Mouse (Mus musculus) heart, embryonic 10.5 days (tissue): Measurements from ENCODE around the gene BC051019. TPM values are rescaled to one million over a fixed set of nuclear protein-coding genes. Genes with fewer than 3 reads are reported as not detected.

ENCODE experiments used
- DNase-seq: peaks from one replicate; pipeline ENCODE4 v3.0.0-alpha.2; 2017; ENCODE audit warnings: low spot score
- H3K27ac ChIP-seq: fragments of 300-500 bp; sonication (generic); 2 replicates; pipeline ENCODE4 v1.5.1; 2016; ENCODE audit warnings: mild to moderate bottlenecking
- H3K27me3 ChIP-seq: fragments of 300-500 bp; sonication (generic); 2 replicates; pipeline ENCODE4 v1.6.1; 2016; ENCODE audit warnings: mild to moderate bottlenecking; ENCODE audit not compliant: poor library complexity, insufficient read depth, severe bottlenecking
- H3K36me3 ChIP-seq: fragments of 300-500 bp; sonication (generic); 2 replicates; pipeline ENCODE4 v1.6.1; 2016; ENCODE audit warnings: mild to moderate bottlenecking, moderate library complexity
- H3K4me1 ChIP-seq: fragments of 300-500 bp; sonication (generic); 2 replicates; pipeline ENCODE4 v1.6.1; 2016; ENCODE audit warnings: mild to moderate bottlenecking
- H3K4me3 ChIP-seq: fragments of 300-500 bp; sonication (generic); 2 replicates; pipeline ENCODE4 v1.5.1; 2016; ENCODE audit warnings: mild to moderate bottlenecking, moderate library complexity
- H3K9me3 ChIP-seq: fragments of 300-500 bp; sonication (generic); 2 replicates; pipeline ENCODE4 v1.6.1; 2016; ENCODE audit warnings: mild to moderate bottlenecking, moderate library complexity
- WGBS: fragments of 180-500 bp; shearing (Covaris S2); methylation state at CpG from one replicate; pipeline ENCODE4 v1.1.7; 2016; 5-methylcytosine and 5-hydroxymethylcytosine counted together
- polyA plus RNA-seq: library from polyadenylated mRNA; unstranded; fragments of >200 nt; fragmentation: Nextera tagmentation; extraction: Ambion mirVana; gene quantifications from 2 replicates; pipeline ENCODE4 v1.2.1, GENCODE M21; 2016

The BC051019 gene
- polyA plus RNA-seq, 1 experiment from 2014 or later: not detected

DNA sequence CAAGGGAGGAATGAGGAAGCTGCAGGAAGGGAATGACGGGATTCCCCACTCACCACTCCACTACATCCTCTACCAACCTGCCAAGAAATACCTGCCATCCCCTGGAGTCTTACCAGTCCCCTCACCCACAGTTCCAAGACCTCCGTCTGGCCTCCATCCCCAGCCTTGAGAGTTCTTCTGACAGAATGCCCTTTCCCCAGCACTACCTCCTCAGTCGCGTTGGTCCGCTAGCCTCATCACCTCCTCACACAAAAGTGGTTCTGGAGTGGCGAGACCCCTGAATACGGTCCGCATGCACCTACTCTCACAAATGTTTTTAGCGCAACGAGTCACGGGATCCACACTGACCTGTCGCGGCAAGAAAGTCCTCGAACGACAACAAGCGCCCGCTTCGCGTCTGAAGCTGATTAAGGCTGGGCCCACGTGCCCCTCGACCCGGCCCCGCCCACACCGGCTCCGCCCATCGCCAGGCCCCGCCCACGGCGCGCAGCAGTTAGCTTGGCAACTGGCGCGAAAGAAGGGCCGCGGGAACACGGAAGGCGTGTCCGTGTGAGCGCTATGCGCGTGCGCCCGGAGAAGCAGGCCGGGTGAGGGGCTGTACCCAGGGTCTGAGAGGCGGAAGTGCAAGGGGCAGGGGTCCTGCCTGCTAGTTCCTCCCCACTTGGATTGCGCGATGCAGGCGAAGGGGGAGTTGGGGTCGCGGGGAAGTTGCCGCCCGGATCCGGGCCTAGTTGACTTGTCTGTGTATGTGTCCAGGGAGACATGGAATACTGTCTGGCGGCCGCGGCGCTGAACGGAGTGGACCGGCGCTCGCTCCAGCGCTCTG, 20.2 kb downstream of the BC051019 start, which contains the start of the genes St5 and Akip1:
St5 (minus strand) TSS at position 416 of the 826 bp plus-strand sequence.
Akip1 (plus strand) TSS at position 501 of the 826 bp plus-strand sequence.
- Histone ChIP-seq H3K27ac (peak within 1 kb of the TSS; percentile 90), H3K9me3 (no peaks in the 10 kb centered on the region), H3K4me3 (peak within 1 kb of the TSS; percentile 73), H3K36me3 (no peaks in the 10 kb centered on the region), H3K4me1 (peaks cover 31% of the 10 kb centered on the region), H3K27me3 (no peaks in the 10 kb centered on the region)
- DNase-seq: peak; percentile 98
- under 1% methylated on average over 61 of the region's 61 CpGs for WGBS

DNA sequence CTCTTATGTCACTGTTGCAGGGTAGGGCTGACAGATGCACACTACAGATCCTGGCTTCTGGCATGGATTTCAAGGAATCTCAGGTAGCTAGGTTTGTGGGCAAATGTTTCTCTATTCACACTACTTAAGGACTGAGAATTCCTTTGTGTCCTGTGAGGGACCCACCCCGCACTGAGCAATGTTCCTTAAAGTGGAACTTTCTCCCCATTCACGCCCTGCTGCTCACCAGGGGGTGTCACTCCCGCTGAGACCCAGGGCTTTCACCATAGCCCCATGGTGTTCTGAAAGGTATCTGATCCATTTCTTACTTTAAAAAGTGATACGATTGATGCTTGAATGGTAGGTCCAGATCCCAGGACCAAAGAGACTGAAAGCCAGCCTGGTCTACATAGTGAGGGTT, 20.9 kb downstream of the BC051019 start:
- 34% methylated on average over 4 of the region's 4 CpGs for WGBS
- peak overlapping the region; percentile 73 for H3K4me3 ChIP-seq
- H3K27ac ChIP-seq: no peak overlapping the region
- H3K9me3 ChIP-seq: no peaks in the 10 kb centered on the region
- H3K4me1 ChIP-seq: peaks cover 24% of the 10 kb centered on the region; the same call in 1 of the 2 replicates
- H3K36me3 ChIP-seq: no peaks in the 10 kb centered on the region
- H3K27me3 ChIP-seq: no peaks in the 10 kb centered on the region
- DNase-seq: no peak

DNA sequence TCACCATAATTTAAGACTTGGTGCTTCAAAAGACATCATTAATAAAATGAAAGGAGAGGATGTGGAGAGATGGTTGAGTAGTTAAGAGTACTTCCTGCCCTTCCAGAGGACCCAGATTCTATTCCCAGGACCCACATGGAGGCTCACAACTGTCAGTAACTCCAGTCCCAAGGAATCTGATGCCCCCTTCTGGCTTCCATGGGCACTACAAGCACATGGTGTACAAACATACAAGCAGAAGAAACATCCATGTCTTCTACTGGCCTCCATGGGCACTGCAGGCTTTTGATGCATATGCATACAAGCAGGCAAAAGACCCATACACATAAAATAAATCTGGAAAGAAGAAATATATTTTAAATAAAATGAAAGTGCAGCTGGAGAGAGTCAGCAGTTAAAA, 23.4 kb downstream of the BC051019 start:
- H3K4me3 ChIP-seq: no peak overlapping the region
- H3K27ac ChIP-seq: no peak overlapping the region
- H3K9me3 ChIP-seq: no peaks in the 10 kb centered on the region
- H3K27me3 ChIP-seq: no peaks in the 10 kb centered on the region
- H3K4me1 ChIP-seq: peaks cover 14% of the 10 kb centered on the region; the same call in 1 of the 2 replicates
- no peaks in the 10 kb centered on the region for H3K36me3 ChIP-seq
- no peak for DNase-seq

DNA sequence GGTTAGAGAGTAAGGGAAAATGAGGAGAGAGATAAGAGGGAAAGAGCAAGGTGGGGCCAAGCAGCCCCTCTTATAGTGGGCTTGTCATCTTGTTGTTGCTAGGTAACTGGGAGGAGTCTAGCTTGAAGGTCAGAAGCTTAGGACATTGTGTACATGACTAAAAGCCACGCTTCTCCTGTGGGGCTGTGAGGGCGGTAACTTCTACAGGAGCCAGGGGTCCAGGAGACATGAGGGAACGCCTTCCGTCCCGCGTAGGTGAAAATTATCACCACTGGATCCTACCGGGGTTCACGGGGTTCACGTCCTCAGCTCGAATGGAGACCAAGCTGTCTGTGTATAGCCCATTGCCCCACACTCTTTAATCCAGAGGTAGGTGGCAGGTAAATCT, 28.3 kb downstream of the BC051019 start:
- 0 out of 2 replicates have a peak, but pooled peaks cover 4% of the 10 kb centered on the region for H3K4me1 ChIP-seq
- DNase-seq: no peak
- H3K9me3 ChIP-seq: no peaks in the 10 kb centered on the region
- 81% methylated on average over 10 of the region's 10 CpGs for WGBS
- H3K4me3 ChIP-seq: no peak overlapping the region
- H3K27ac ChIP-seq: peak overlapping the region; percentile 31; the same call in 1 of the 2 replicates
- no peaks in the 10 kb centered on the region for H3K36me3 ChIP-seq
- H3K27me3 ChIP-seq: no peaks in the 10 kb centered on the region

DNA sequence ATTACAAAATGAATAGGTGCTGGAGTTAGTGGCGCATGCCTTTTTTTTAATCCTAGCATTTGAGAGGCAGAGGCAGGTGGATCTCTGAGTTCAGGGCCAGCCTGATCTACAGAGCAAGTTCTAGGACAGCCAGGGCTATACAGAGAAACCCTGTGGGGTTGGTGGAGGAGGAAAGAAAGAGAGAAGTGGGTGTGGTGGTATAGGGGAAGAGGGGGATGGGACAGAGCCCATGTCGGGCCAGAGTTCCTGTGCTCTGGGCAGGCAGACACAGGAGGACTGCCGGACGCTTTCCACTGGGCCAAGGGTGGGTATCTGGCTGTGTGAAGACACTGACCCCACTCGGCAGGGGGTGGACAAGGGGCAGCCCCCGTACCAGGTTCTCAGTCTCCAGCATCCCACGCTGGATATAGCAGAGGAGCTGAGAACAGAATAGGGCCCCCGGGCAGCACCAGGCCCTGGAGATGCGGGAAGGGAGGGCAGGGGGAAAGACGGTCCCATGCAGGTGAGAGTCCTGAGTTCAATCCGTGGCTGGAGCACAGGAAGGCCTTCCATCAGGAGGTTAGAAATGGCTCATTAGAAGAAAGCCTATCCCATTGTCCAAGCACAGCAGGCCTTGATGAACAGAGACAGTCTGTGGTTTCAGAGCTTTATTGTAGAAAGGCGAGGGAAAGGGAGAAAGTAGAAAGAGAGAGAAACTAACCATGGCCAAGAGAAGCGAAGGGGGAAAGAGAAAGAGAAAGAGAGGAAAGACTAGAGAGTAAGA, 28.9 kb downstream of the BC051019 start:
- H3K9me3 ChIP-seq: no peaks in the 10 kb centered on the region
- no peak for DNase-seq
- 80% methylated on average over 13 of the region's 13 CpGs for WGBS

DNA sequence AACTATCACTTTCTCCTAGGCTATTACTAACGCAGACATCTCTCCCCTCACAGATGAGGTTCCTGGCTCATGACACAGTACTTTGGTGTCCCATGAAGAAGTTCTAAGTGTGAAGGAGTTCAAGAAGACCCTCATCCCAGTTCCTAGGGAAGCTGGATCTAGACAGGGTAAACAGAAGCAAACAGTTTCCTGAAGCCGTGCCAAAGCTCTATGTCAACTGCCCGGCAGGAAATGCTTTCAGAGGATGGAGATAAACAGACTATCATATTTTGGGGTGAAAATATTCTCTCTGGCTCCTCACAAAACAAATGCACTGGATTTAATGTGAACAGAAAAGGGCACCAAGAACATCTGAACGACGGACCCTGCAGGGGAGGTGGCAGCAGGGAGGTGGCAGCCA, 32.7 kb downstream of the BC051019 start:
- Histone ChIP-seq H3K9me3 (no peaks in the 10 kb centered on the region), H3K27me3 (no peaks in the 10 kb centered on the region), H3K27ac (no peak overlapping the region), H3K4me1 (peaks cover 14% of the 10 kb centered on the region), H3K4me3 (no peak overlapping the region), H3K36me3 (no peaks in the 10 kb centered on the region)
- no peak for DNase-seq
- WGBS: 85% methylated on average over 5 of the region's 5 CpGs

More for the DNA sequence above, 28.9 kb downstream of the BC051019 start:
- 0 out of 2 replicates have a peak, but pooled peaks cover 4% of the 10 kb centered on the region for H3K4me1 ChIP-seq
- H3K4me3 ChIP-seq: no peak overlapping the region
- H3K27me3 ChIP-seq: no peaks in the 10 kb centered on the region
- H3K36me3 ChIP-seq: no peaks in the 10 kb centered on the region
- no peak overlapping the region for H3K27ac ChIP-seq

DNA sequence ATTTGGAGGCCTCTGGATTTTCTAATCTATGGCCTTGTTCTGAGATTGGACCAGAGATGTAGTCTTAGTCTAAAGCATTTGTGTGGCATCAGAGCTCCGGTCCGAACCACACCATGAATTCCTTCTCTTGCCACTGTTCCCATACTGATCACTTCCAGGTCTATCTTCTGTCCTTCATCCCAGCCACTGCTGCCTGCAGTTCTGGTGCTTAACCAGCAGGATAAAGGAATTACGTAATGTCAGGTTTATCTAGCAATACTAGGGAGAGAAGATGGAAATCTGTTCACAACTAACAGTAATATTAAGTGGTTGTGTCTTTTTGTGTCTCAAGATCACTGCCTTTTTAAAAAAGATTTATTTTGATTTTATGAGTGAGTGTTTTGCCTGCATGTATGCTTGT, 33.5 kb downstream of the BC051019 start:
- no peak overlapping the region for H3K4me3 ChIP-seq
- no peaks in the 10 kb centered on the region for H3K9me3 ChIP-seq
- H3K27me3 ChIP-seq: no peaks in the 10 kb centered on the region
- DNase-seq: no peak
- H3K36me3 ChIP-seq: no peaks in the 10 kb centered on the region
- H3K27ac ChIP-seq: no peak overlapping the region
- WGBS: 87% methylated on average over 3 of the region's 3 CpGs
- peaks cover 14% of the 10 kb centered on the region for H3K4me1 ChIP-seq

DNA sequence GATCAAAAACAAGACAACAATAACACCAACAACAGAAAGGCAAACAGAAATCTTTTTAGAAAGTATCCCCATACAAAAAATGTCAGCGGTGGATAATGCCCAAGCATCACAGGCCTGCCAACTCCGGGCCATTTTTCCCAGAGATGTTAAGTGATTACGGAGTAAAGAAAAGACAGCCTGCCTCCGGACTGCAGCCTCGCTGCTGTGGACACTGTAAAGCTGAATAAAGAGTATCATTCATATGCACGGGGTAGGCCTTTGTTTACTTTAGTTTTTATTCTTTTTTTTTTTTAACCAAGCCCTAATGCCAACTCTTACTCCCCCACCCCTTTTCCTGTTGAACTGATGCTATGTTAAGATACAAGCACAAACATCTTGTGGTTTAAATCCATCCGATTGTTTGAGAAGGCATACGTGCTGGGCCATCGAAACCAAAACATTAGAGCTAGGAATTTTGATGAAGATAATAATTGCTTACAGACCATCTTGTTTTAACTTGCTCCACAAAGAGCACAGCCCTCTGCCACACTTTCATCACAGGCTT, 37.0 kb downstream of the BC051019 start:
- WGBS: 66% methylated on average over 9 of the region's 9 CpGs
- no peak for DNase-seq
- H3K27me3 ChIP-seq: no peaks in the 10 kb centered on the region
- no peak overlapping the region for H3K4me3 ChIP-seq
- no peaks in the 10 kb centered on the region for H3K36me3 ChIP-seq
- no peaks in the 10 kb centered on the region for H3K9me3 ChIP-seq
- H3K27ac ChIP-seq: no peak overlapping the region
- peaks cover 10% of the 10 kb centered on the region for H3K4me1 ChIP-seq

DNA sequence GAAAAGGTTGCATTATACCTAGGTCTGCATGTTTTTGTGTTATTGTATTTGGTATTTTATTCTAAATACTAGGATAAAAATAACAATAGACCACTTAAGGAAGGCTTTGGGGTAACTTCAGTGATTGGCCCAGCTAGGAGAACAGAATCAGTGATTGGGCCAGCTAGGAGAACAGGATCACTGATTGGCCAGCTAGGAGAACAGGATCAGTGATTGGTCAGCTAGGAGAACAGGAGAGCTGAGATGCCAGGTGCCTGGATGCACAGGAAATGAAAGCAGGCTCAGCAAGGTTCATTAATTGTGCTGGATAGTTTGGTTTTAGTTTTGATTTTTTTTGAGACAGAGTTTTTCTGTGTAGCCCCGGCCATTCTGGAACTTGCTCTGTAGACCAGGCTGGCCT, 42.8 kb downstream of the BC051019 start:
- DNase-seq: no peak
- no peak overlapping the region for H3K4me3 ChIP-seq
- H3K27me3 ChIP-seq: no peaks in the 10 kb centered on the region
- no peaks in the 10 kb centered on the region for H3K9me3 ChIP-seq
- no peaks in the 10 kb centered on the region for H3K36me3 ChIP-seq
- H3K4me1 ChIP-seq: no peaks in the 10 kb centered on the region
- no peak overlapping the region for H3K27ac ChIP-seq
- WGBS: 88% methylated on average over 1 of the region's 1 CpGs

DNA sequence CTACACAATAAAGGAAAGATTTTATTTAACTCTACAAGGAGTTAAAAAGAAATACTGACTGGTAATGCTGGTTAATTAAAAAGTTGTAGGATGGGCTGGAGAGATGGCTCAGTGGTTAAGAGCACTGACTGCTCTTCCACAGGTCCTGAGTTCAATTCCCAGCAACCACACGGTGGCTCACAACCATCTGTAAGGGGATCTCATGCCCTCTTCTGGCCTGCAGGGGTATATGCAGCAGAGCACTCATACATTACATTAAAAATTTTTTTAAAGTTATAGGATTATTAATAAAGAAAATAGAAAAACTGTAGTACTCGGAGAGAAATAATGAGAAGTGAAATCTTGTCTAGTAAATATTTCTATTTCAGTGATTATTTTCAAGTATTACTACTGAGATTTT, 43.4 kb downstream of the BC051019 start:
- H3K9me3 ChIP-seq: no peaks in the 10 kb centered on the region
- H3K36me3 ChIP-seq: no peaks in the 10 kb centered on the region
- no peak for DNase-seq
- H3K4me3 ChIP-seq: no peak overlapping the region
- WGBS: 85% methylated on average over 2 of the region's 2 CpGs
- H3K4me1 ChIP-seq: no peaks in the 10 kb centered on the region
- H3K27me3 ChIP-seq: no peaks in the 10 kb centered on the region
- H3K27ac ChIP-seq: no peak overlapping the region

DNA sequence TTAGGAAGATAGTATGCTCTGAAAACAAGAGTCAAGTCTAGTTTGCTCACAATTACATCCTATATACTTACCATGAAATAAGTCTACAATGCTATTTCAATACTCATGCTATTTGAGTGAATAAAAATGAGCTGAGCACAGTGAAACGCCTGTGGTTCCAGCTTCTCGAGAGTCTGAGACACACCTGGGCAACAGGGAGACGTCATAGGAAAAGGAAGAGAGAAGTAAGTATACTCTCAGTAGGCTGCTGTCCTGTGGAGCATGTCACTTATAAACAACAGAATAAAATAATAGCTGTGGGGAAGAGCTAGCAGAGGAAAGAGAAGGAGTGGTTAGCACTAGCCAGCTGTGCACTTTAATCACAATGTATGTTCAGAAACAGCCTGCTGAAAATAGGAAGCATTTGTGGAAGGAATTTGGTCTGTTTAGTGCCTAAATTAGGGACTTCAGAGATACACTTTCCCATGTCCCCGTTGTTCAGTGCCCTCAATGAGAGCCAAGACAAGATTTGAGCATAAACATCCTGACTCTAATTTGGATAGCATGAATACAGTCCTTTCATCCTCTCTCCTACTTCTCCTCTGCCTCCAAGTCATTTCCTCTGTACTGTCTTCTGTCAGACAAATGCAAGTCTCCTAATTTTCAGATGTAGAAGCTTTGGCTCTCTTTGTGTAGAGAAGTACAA, 48.6 kb downstream of the BC051019 start:
- H3K27ac ChIP-seq: no peak overlapping the region
- 65% methylated on average over 4 of the region's 4 CpGs for WGBS
- H3K9me3 ChIP-seq: no peaks in the 10 kb centered on the region
- H3K27me3 ChIP-seq: no peaks in the 10 kb centered on the region
- peaks cover 18% of the 10 kb centered on the region; the same call in 1 of the 2 replicates for H3K4me1 ChIP-seq
- no peaks in the 10 kb centered on the region for H3K36me3 ChIP-seq
- peak; percentile 2 for DNase-seq
- H3K4me3 ChIP-seq: no peak overlapping the region

DNA sequence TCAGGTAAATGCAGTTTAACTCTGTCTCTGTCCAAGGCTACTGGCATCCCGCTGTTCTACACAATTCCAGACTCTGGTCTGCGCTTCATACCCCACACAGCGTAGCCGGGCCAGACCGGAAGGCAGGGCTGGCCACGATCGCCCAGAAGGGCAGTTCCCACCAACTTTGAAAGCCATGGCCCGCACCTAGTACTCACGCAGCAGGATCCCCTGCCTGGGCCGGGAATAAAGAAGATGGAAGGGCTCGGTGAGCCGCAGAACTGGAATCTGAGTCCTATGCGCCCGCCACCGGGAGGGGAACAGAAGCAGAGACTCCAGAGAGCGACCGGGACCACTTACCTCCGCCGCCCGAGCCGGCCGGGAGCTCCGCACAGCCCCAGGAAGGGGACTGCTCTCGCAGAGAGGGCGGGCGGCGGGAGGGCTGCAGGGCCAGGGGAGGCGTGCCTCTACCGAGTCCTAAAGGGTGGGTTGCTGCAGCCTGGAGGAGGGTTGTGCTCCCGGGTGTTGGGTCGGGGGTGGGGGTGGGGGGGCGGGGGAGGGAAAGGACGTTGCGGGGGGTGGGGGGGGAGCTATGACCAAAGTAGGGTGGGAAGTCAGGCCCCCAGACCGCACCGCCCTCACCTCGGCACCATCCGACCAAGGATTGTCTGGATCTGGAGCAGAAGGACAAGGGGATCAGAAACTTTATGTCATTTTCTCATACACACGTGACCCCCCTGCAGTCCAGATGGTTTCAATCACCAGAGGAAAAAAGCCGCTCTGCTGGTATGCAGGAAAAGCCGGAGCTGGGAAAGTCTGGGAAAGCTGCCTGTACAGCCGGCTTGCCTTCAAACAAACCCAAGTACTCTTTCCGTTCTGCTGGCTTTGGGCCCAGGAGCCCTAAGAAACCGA, 51.8 kb downstream of the BC051019 start:
- DNase-seq: peak; percentile 92
- WGBS: under 1% methylated on average over 39 of the region's 44 CpGs
- peaks cover 24% of the 10 kb centered on the region; the same call in 1 of the 2 replicates for H3K4me1 ChIP-seq
- no peaks in the 10 kb centered on the region for H3K9me3 ChIP-seq
- H3K27me3 ChIP-seq: no peaks in the 10 kb centered on the region
- H3K27ac ChIP-seq: peak overlapping the region; percentile 97
- peak overlapping the region; percentile 84 for H3K4me3 ChIP-seq
- H3K36me3 ChIP-seq: no peaks in the 10 kb centered on the region
